Mouse (Mus musculus) frontal cortex, adult (tissue): Measurements from ENCODE around the gene Npas1.

Experiments used
- ATAC-seq: cut with Nextera tagmentation; 2 replicates; pipeline ENCODE4 v1.9.2; 2017; ENCODE audit warnings: mild to moderate bottlenecking, moderate library complexity, mixed read lengths; ENCODE audit not compliant: low TSS enrichment

Npas1 gene

GRCm38 (mm10) chr7:16418713-16419112 is 58.8 kb downstream of the Npas1 start:
- no peak for ATAC-seq

- no peak for ATAC-seq
These were observed 60.3 kb downstream of the Npas1 start for GRCm38 (mm10) chr7:16417141-16417771.

- no peak for ATAC-seq
These were observed 62.1 kb downstream of the Npas1 start for GRCm38 (mm10) chr7:16415426-16415825.

GRCm38 (mm10) chr7:16412930-16413329 is 64.6 kb downstream of the Npas1 start:
- no peak for ATAC-seq

- ATAC-seq, result no peak
These were observed 65.2 kb downstream of the Npas1 start for GRCm38 (mm10) chr7:16412220-16412896.

GRCm38 (mm10) chr7:16411100-16411499 is 66.4 kb downstream of the Npas1 start:
- no peak for ATAC-seq

GRCm38 (mm10) chr7:16406978-16407377 is 70.5 kb downstream of the Npas1 start:
- no peak for ATAC-seq
